Mouse (Mus musculus) bone marrow, adult 2 months (tissue): ENCODE data around the gene Sertad1.

Source experiments
- CTCF ChIP-seq: fragments of 200-500 bp; IDR thresholded peaks from 2 replicates; pipeline ENCODE4 v1.5.1; 2011; ENCODE audit warnings: low read length, control low read depth; ENCODE audit not compliant: control insufficient read depth, insufficient read depth
- POLR2A ChIP-seq: fragments of 200-500 bp; IDR thresholded peaks from 2 replicates; pipeline ENCODE4 v1.6.1; 2011; ENCODE audit warnings: low read depth, mild to moderate bottlenecking, control low read depth, low read length, borderline replicate concordance; ENCODE audit not compliant: control insufficient read depth

DNA sequence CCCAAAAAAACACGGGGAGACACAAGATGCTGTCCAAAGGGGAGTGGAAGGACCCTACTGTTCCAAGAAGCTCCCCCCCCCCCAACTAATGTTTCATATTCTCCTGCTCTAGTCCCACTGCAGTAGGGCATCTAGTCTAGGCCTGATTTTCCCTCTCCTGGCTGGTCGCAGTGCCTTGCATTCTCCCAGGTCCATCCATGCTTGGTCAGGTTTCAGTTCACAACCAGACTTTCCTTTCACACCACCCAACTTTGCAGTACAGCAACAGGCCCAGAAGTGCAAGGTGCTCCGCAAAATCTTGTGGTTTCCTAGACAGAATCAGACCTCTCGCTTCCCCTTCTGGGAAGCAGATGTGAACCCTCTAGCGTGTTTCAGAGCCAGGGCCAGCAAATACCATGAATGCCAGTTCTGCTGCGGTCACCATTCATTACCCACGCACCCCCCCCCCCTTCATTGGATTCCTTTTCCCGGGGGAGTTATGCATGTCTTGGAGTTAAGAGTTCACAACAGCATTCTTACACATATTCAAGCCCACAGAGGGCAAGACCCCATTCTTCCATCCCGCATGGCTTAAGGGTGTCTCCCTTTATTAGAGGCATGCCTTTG is 20.2 kb downstream of the Sertad1 start:
- TF ChIP-seq POLR2A, result no peak
- TF ChIP-seq CTCF, result no peak
